Mouse (Mus musculus) left cerebral cortex, adult 2 months (tissue): ENCODE measurements at regions not wholly inside any gene's neighbourhood (a gene's known extent, or its start where the extent isn't known, plus 50 kb on each side); places are given as distances from the start of the nearest gene placed in this dataset.

Source experiments
- DNase-seq, 2 experiments: peaks; one replicate each; pipeline ENCODE4 v3.0.0; 2021 to 2022; ENCODE audit warnings: low spot score in 2 of 2, mixed read lengths in 1 of 2; ENCODE audit errors: extremely low spot score in 1 of 2
- H3K27ac ChIP-seq: fragments of 200-600 bp; 2 replicates; pipeline ENCODE4 v1.8.1; 2022
- H3K4me3 ChIP-seq: fragments of 200-600 bp; 2 replicates; pipeline ENCODE4 v1.8.1; 2022
- CTCF ChIP-seq: fragments of 200-600 bp; IDR thresholded peaks from 2 replicates; pipeline ENCODE4 v1.8.1; 2022; ENCODE audit warnings: antibody characterized with exemption, mild to moderate bottlenecking, moderate library complexity
- intact Hi-C: fragments of 180-260 bp; cut with DNase I; formaldehyde crosslinking; loops from one replicate; pipeline ENCODE4 v1.15.1; 2025

DNA sequence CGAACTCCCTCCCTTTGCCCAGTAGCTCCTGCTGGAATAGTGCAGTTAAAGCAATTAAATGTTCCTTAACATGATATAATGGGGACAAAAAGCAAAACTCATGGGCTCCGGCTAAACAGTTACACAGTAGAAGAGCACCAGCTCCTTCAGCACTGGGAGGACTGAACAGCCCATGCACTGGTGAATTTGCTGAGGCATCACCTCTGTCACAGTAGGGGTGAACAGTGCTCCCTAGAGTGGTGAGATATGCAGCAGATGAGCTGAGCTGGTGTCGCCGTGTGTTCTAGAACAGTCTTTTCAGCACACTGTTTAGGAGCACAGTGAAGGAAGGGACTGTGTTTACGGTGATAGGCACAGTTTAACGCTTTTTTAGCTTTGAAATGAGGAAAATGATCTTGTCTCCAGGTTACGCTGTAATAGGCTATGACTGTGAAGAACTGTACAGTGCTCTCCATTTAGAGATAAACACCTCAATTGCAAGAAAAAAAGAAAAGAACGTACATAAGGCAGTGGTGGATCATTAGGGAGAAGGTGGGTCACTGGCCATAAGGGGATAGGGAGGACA lies 162.4 kb upstream of the Tgfbr2 start:
- Histone ChIP-seq H3K27ac (no peak overlapping the region), H3K4me3 (no peak overlapping the region)
- TF ChIP-seq CTCF: no peak
- intact Hi-C loops: no loop called here
- no peak for DNase-seq

DNA sequence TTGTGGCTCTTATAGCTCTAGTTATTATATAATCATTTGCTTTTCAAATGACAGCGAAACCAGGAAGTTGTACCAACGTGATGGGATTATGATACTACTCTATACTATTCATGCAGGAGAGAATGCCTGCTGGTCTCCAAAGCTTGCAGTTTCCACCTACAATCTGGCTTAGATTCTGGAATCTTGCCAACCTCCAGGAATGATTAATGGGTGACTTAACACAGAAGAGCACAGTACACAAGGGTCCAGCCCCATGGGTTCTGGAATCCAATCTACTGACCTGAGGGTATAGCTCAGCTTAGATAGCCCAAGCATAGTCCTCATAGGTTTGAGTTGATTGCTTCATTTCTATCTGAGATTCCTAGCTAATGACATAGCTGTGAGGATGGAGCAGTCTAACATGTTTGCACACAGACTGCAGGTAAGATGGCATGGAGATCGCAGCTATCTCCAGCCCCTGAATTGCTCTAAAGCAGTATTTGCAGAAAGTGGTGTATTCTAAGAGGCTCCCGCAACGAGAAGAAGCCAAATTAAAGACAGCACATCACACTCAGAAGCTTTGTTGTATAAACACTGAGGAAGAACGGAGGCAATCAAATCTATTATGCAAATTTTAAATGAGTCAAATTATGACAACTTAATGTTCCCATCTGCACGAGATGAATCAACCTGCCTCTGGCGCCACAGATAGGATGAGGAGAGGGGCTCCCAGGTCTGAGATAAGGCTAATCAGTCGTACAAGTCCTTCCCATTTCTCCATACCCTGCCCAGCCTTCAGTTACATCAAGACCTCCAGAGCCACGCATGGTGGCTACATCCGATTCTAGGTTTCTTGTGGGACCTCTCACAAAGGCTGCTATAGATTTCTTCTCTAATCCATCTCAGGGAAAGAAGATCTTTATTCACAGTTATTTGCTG lies 160.7 kb upstream of the Tgfbr2 start:
- TF ChIP-seq CTCF: no peak
- Histone ChIP-seq H3K4me3 (no peak overlapping the region), H3K27ac (no peak overlapping the region)
- intact Hi-C loops: no loop called here
- no peak for DNase-seq

DNA sequence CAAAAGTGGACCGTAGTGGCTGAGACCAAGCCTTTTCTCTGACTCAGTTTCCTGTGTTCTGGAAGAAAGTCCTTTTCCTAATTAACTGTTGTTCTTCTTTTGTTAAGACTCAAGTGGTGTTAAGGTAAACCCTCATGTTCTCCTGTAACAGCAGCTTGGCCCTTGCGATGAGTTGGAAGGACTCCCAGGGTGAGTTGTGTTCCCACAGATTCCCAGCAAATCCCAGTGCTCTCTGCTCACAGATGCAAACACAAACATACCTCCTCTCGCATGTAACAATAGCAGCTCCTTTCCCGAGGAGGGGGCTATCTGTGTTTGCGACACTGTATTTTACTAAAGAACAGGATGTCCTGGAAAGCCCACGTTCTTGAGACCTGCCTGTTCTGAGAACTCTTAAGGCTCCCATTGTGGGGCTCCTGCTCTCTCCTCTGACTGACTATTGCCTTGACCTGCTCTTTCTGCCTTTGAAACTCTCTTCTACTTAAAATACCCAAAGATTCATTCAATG lies 158.8 kb upstream of the Tgfbr2 start:
- no peak overlapping the region for H3K27ac ChIP-seq
- intact Hi-C loops: no loop called here
- H3K4me3 ChIP-seq: no peak overlapping the region
- no peak for DNase-seq
- no peak for TF ChIP-seq CTCF

DNA sequence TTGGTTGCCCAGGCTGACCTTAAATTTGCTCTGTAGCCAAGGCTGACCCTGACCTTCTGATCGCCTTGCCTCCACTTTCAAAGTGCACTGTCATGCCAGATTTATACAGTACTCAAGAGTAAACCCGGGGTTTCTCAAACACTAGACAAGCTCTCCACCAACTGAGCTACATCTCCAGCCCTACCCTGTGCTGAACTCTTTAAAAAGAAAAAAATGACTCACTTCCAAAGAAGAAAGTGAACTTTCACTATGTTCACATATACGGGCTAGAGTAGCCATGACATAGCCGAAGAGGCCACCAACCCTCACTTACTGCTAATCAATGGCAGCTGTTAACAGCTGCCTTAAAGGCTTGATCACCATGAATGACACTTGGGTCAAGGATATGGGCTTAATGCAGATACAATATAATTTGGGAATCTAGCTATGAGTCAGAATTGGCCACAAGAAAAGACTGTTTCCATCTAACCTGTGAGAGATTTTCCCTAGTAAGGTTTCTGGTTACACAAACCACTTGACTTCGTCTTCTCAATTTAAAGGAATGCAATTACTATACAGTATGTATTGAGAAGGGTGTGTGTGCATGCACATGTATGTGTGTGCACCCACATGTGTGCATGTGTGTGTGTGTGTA lies 157.4 kb upstream of the Tgfbr2 start:
- DNase-seq: no peak
- no peak overlapping the region for H3K4me3 ChIP-seq
- intact Hi-C loops: no loop called here
- no peak for TF ChIP-seq CTCF
- H3K27ac ChIP-seq: no peak overlapping the region

DNA sequence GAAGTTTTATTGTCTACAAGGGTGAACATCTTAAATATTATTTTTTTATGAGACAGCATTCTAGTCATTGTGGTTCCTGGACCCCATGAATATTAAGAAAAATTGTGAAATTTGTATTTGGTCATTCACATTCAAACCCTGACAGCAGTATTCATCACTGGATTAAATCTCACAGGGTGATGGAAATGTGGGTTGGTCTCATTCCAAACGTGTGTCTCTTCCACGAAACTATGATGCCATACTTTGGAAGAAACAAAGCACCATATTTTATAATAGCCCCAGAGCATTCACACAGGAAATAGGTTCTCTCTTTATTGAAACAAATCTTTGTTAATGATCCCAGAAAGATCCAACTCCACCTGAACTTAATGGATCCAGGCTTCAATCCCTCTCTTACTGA lies 156.2 kb upstream of the Tgfbr2 start:
- DNase-seq: no peak
- intact Hi-C loops: no loop called here
- no peak overlapping the region for H3K27ac ChIP-seq
- no peak overlapping the region for H3K4me3 ChIP-seq
- TF ChIP-seq CTCF: no peak

DNA sequence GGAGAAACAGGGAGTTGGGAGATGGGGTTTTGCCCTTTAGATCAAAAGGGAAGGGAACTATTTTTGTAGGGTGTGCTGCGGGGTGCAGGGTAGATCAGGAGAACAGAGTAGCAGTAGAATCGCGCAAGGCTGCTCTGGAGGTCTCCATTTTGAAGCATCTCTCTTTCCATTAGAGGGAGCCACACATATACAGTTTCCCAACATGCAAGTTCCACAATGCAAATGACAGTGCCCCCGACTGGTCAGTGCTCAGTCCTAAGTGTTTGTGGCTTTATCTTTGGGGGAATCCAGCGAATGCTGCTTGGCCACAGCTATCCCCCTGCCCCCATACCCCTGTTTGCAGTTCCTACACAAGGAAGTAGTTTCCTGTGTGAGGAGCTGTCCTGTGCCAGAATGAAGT lies 155.6 kb upstream of the Tgfbr2 start:
- intact Hi-C loops: no loop called here
- TF ChIP-seq CTCF: peak; percentile 11; the same call in 1 of the 2 replicates
- H3K27ac ChIP-seq: no peak overlapping the region; the same call in 1 of the 2 replicates
- H3K4me3 ChIP-seq: no peak overlapping the region
- no peak for DNase-seq

DNA sequence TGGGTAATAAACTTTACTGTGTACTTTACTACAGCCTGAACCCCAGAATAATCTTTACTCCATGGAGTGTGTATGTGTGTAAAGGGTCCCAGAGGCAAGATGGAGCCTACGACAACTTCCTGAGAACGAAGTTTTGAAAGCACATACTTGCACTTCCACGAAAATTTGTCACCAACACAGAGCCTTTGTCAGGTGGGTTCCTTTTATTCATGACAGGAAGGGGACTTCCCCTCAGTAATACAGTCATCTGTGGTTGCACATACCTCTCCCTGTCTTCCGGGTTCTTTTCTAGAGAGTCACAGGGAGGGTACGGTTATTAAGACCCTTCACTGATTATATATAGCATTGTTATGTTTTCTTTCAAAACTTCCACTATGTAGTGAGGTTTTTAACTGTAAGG lies 154.0 kb upstream of the Tgfbr2 start:
- H3K4me3 ChIP-seq: no peak overlapping the region
- H3K27ac ChIP-seq: peak overlapping the region; percentile 36; the same call in 1 of the 2 replicates
- intact Hi-C loops: no loop called here
- DNase-seq: no peak
- no peak for TF ChIP-seq CTCF

DNA sequence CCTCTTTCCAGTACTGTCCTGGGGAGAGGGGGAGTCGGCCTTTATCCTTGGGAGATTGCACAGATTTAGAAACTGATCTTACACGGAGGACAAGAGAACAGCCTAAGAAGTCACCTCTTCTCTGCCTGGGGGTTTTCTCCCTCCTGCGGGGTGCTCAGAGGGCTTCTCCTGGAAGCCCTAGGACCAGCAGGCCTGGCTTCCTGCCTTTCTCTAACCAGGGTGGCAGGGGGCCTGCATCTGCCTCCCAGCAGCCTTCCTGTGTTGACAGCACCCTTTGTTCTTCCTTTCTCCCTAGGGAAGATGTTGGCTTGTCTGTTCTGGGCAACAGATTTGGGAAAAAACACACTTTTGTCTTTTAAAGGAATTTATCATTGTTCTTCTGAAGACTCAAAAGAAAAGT lies 153.0 kb upstream of the Tgfbr2 start:
- intact Hi-C loops: no loop called here
- DNase-seq: no peak
- Histone ChIP-seq H3K27ac (peak overlapping the region; percentile 30; the same call in 1 of the 2 replicates), H3K4me3 (no peak overlapping the region)
- no peak for TF ChIP-seq CTCF

DNA sequence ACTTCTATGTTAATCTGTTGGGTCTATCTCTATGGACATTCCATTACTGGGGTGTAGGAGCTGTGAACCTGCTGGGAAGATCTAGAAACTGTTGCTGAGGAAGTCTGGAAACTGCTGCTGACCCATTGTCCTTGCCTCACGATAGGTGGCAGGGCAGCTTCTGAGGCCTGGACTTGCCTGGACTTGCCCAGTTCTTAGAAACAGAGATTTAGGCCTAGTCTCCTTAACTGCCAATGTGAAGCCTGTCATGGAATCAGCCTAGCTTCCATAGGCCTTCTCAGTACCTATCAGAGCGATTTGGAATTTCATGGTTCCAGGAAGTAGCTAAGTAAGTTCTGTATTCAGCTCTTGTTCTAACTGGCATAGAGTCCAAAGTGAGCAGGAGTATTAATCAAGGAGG lies 151.9 kb upstream of the Tgfbr2 start:
- intact Hi-C loops: no loop called here
- no peak for DNase-seq
- no peak for TF ChIP-seq CTCF
- no peak overlapping the region for H3K4me3 ChIP-seq
- H3K27ac ChIP-seq: no peak overlapping the region

DNA sequence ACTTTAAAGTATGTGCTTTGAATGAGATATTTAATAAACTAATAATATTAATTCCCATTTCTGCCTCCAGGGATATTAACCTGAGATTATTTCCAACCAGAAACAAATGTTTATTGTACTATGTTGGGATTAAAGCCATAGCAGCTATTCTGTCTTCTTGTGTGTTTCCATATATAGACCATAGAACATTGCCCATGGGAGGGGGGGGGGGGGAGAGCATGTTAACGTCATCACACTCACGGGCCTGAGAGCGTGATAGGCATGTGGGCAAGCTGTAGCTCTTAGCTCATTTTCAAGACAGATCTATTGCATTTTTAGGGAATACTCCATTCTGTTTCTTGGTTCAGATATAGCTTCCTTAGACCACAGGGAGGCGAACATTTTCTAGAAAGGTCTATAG lies 149.8 kb upstream of the Tgfbr2 start:
- Histone ChIP-seq H3K4me3 (no peak overlapping the region), H3K27ac (no peak overlapping the region)
- no peak; the same call in 1 of the 2 replicates for TF ChIP-seq CTCF
- intact Hi-C loops: no loop called here
- no peak for DNase-seq

DNA sequence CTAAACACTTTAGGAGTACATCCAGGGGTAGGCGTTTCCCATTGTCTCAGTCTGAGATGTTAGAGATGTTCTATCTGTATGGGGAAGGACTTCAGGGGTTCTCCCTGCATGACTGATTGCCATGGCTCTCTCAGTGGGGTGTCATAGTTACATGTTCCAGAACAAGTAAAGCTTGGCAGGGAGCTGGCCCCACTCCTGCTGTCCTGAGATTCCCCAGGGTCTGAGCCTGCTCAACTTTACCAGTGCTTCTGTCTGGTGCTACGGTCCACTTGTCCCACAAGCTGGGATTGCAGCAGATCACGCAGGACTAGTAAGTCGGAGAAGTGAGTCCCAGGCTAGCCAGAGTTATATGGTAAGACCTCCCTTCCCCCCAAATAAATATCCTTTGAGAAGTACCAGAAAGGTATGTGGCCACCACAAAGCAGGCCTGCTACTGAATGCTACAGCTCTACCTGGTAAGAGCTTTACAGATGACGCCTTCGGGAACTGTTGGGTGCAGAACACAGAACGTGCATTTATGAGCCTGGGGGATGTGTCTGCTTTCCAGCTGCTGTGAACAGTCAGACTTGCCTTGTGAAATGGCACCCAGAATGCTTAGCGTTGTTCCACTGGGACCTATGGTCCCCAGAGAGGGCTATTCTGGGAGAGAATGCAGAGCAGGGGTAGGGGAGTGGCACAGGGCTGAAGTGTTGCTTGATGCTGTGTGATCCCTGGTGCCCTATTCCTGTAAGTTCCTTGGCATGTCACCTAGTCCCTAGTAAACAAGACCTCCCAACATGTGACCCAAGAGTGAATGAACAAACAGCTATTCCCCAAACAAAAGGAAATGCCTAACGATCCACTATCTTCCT lies 148.9 kb upstream of the Tgfbr2 start:
- intact Hi-C loops: no loop called here
- DNase-seq: no peak
- TF ChIP-seq CTCF: no peak
- no peak overlapping the region for H3K27ac ChIP-seq
- no peak overlapping the region for H3K4me3 ChIP-seq
